Mouse (Mus musculus) heart, embryonic 11.5 days (tissue): ENCODE results near the gene Slc25a34. TPM values are rescaled to one million over a fixed set of nuclear protein-coding genes. Genes with fewer than 3 reads are reported as not detected.

Experiments used
- ATAC-seq: fragments of 200-750 bp; cut with Nextera tagmentation; replicated peaks from 2 replicates; pipeline ENCODE4 v1.8.0; 2017; ENCODE audit warnings: moderate library complexity; ENCODE audit not compliant: insufficient number of reproducible peaks, low FRiP score, low TSS enrichment
- H3K27ac ChIP-seq: fragments of 300-500 bp; sonication (generic); 2 replicates; pipeline ENCODE4 v1.5.1; 2014; ENCODE audit warnings: mild to moderate bottlenecking, low read depth, low read length
- H3K27me3 ChIP-seq: fragments of 300-500 bp; sonication (generic); 2 replicates; pipeline ENCODE4 v1.6.1; 2014; ENCODE audit warnings: mild to moderate bottlenecking, low read length, mixed read lengths; ENCODE audit not compliant: control insufficient read depth, insufficient read depth
- H3K36me3 ChIP-seq: fragments of 300-500 bp; sonication (generic); 2 replicates; pipeline ENCODE4 v1.6.1; 2014; ENCODE audit warnings: mild to moderate bottlenecking, low read length, moderate library complexity, mixed read lengths; ENCODE audit not compliant: control insufficient read depth, insufficient read depth
- H3K4me1 ChIP-seq: fragments of 300-500 bp; sonication (generic); 2 replicates; pipeline ENCODE4 v1.6.1; 2014; ENCODE audit warnings: low read length; ENCODE audit not compliant: control insufficient read depth, insufficient read depth
- H3K4me2 ChIP-seq: fragments of 300-500 bp; sonication (generic); 2 replicates; pipeline ENCODE4 v1.6.1; 2014; ENCODE audit warnings: mild to moderate bottlenecking, moderate library complexity
- H3K4me3 ChIP-seq: fragments of 300-500 bp; sonication (generic); 2 replicates; pipeline ENCODE4 v1.5.1; 2014; ENCODE audit warnings: low read depth, low read length
- H3K9ac ChIP-seq: fragments of 300-500 bp; sonication (generic); 2 replicates; pipeline ENCODE4 v1.6.1; 2014; ENCODE audit warnings: mild to moderate bottlenecking, low read depth, low read length, moderate library complexity
- H3K9me3 ChIP-seq: fragments of 300-500 bp; sonication (generic); replicated peaks from 2 replicates; pipeline ENCODE4 v1.6.1; 2016; ENCODE audit warnings: low read length; ENCODE audit not compliant: control insufficient read depth
- WGBS: fragments of 180-500 bp; shearing (Covaris S2); extraction: QIAGEN DNeasy Blood & Tissue Kit; methylation state at CpG from one replicate; pipeline ENCODE4 v1.1.7; 2014; ENCODE audit not compliant: insufficient replicate concordance; 5-methylcytosine and 5-hydroxymethylcytosine counted together
- polyA plus RNA-seq: library from polyadenylated mRNA; unstranded; fragments of >200 nt; fragmentation: Nextera tagmentation; extraction: Ambion mirVana; gene quantifications from 2 replicates; pipeline ENCODE4 v1.2.1, GENCODE M21; 2014

Slc25a34 gene
- polyA plus RNA-seq, 1 experiment from 2014 or later: not detected

DNA sequence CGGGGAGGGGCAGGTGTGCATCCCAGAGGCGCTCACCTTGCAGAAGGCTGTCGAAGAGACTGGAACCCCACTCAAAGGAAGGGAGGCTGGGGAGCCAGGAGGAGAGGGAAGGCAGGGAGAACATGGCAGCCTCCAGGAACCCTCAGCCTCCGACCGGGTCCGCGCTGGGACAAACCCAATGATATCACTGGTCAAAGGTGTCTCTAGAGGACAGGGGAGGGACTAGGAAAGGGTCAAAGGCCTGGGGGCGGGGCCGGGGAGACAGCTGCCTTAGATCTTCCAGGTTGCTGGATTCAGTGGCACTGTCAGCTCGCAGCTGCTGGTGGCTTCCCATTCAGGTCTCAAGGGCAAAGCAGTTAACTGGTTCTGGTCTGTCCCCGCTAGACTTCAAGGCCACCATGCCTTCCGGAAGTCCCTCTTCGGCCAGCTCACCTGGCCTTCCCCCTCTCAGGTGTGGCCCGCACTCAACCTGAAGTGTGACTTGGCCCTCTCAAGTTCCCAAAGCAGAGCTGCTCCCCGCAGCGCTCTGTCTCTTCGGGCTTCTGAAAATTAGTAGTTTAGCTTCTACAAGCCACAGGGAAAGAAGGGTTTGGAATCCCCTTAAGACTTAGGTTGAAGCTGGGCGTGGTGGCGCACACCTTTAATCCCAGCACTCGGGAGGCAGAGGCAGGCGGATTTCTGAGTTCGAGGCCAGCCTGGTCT, 5.6 kb downstream of the Slc25a34 start:
- H3K27ac ChIP-seq: no peak overlapping the region
- 10% methylated on average over 22 of the region's 22 CpGs for WGBS
- H3K4me1 ChIP-seq: peaks cover 8% of the 10 kb centered on the region
- no peaks in the 10 kb centered on the region for H3K36me3 ChIP-seq
- ATAC-seq: no peak
- H3K9ac ChIP-seq: peak overlapping the region; percentile 62
- peaks cover 2% of the 10 kb centered on the region; the same call in 1 of the 2 replicates for H3K27me3 ChIP-seq
- H3K9me3 ChIP-seq: no peaks in the 10 kb centered on the region
- H3K4me3 ChIP-seq: peak overlapping the region; percentile 32
- H3K4me2 ChIP-seq: peak overlapping the region; percentile 82

GRCm38 (mm10) chr4:141617299-141617698, 6.3 kb downstream of the Slc25a34 start:
- Histone ChIP-seq H3K4me3 (peak overlapping the region; percentile 32), H3K4me1 (peaks cover 8% of the 10 kb centered on the region), H3K9me3 (no peaks in the 10 kb centered on the region), H3K27me3 (peaks cover 2% of the 10 kb centered on the region; the same call in 1 of the 2 replicates), H3K4me2 (peak overlapping the region; percentile 82), H3K27ac (no peak overlapping the region), H3K36me3 (no peaks in the 10 kb centered on the region), H3K9ac (peak overlapping the region; percentile 62)
- 3% methylated on average over 20 of the region's 20 CpGs for WGBS
- no peak for ATAC-seq

- no peak for ATAC-seq
- H3K27me3 ChIP-seq: peaks cover 2% of the 10 kb centered on the region; the same call in 1 of the 2 replicates
- 70% methylated on average over 6 of the region's 6 CpGs for WGBS
- H3K27ac ChIP-seq: no peak overlapping the region
- no peak overlapping the region for H3K9ac ChIP-seq
- H3K36me3 ChIP-seq: no peaks in the 10 kb centered on the region
- H3K4me2 ChIP-seq: no peak overlapping the region
- peaks cover 8% of the 10 kb centered on the region for H3K4me1 ChIP-seq
- no peaks in the 10 kb centered on the region for H3K9me3 ChIP-seq
- H3K4me3 ChIP-seq: no peak overlapping the region
Observed at GRCm38 (mm10) chr4:141616811-141617210, 6.8 kb downstream of the Slc25a34 start.

GRCm38 (mm10) chr4:141614946-141615345, 8.7 kb downstream of the Slc25a34 start:
- peaks cover 2% of the 10 kb centered on the region; the same call in 1 of the 2 replicates for H3K27me3 ChIP-seq
- H3K4me1 ChIP-seq: peaks cover 8% of the 10 kb centered on the region
- no peak overlapping the region for H3K4me3 ChIP-seq
- H3K27ac ChIP-seq: no peak overlapping the region
- H3K9ac ChIP-seq: no peak overlapping the region
- no peak for ATAC-seq
- H3K9me3 ChIP-seq: no peaks in the 10 kb centered on the region
- H3K36me3 ChIP-seq: no peaks in the 10 kb centered on the region
- H3K4me2 ChIP-seq: no peak overlapping the region
- 78% methylated on average over 14 of the region's 14 CpGs for WGBS

GRCm38 (mm10) chr4:141609538-141609937, 14.1 kb downstream of the Slc25a34 start:
- Histone ChIP-seq H3K27me3 (no peaks in the 10 kb centered on the region), H3K4me1 (0 out of 2 replicates have a peak, but pooled peaks cover 1% of the 10 kb centered on the region), H3K27ac (no peak overlapping the region), H3K9ac (no peak overlapping the region), H3K4me3 (no peak overlapping the region), H3K36me3 (no peaks in the 10 kb centered on the region), H3K4me2 (no peak overlapping the region), H3K9me3 (no peaks in the 10 kb centered on the region)
- ATAC-seq: peak; percentile 52; the same call in 1 of the 2 replicates
- WGBS: 62% methylated on average over 6 of the region's 6 CpGs

GRCm38 (mm10) chr4:141605861-141606260, 17.8 kb downstream of the Slc25a34 start, which contains the start of gene Fblim1:
Gene Fblim1, minus strand, starts transcription at chr4:141606096.
- Histone ChIP-seq H3K4me1 (peaks cover 19% of the 10 kb centered on the region), H3K9me3 (no peaks in the 10 kb centered on the region), H3K27me3 (no peaks in the 10 kb centered on the region), H3K9ac (no peak within 1 kb of the TSS), H3K4me3 (no peak within 1 kb of the TSS), H3K4me2 (no peak within 1 kb of the TSS), H3K36me3 (no peaks in the 10 kb centered on the region), H3K27ac (no peak within 1 kb of the TSS)
- no peak for ATAC-seq
- WGBS: 65% methylated on average over 11 of the region's 11 CpGs

DNA sequence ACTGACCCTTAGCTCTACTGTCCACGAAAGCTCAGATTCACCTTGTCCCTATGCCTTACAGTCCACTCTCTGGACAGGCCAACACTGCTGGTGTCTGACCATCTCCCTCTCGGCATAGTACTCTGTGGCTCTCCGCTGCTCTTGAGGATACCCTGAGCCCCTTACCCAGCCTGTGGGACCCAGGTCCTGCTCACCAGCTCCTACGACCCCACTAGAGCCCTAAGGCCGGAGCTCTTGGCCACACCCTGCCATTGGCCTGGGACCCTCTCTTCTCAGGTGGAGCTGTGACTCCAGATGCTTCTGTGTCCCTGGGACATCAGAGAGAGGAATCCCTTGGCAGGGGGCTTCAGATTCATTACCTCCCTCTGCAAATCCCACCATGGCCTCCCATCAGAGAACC, 18.2 kb downstream of the Slc25a34 start:
- no peak for ATAC-seq
- Histone ChIP-seq H3K27me3 (no peaks in the 10 kb centered on the region), H3K36me3 (no peaks in the 10 kb centered on the region), H3K9me3 (no peaks in the 10 kb centered on the region), H3K4me3 (no peak overlapping the region), H3K4me2 (no peak overlapping the region), H3K9ac (no peak overlapping the region), H3K27ac (no peak overlapping the region), H3K4me1 (peaks cover 20% of the 10 kb centered on the region)
- 83% methylated on average over 5 of the region's 5 CpGs for WGBS

DNA sequence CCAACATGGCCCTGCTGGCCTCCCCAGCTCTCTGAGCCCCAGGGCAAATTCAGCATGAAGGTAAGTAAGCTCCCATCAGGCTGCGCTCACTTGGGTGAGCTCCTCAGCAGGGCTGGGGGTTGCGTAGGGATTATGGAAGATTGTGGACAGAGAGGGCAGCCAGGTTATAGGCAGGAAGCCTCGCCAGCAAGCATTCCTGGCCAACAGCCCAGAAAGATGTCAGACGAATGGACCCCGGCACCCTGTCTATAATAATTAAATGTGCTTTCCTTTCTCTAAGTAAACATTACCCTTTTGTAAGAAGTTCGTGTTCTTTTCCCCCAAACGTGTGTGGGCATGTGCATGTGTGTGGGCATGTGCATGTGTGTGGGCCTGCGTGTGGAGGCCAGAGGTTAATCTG, 19.1 kb downstream of the Slc25a34 start:
- H3K4me3 ChIP-seq: no peak overlapping the region
- no peak overlapping the region for H3K27ac ChIP-seq
- H3K4me1 ChIP-seq: peaks cover 27% of the 10 kb centered on the region
- WGBS: 57% methylated on average over 8 of the region's 8 CpGs
- no peaks in the 10 kb centered on the region for H3K9me3 ChIP-seq
- no peaks in the 10 kb centered on the region for H3K27me3 ChIP-seq
- no peak for ATAC-seq
- no peaks in the 10 kb centered on the region for H3K36me3 ChIP-seq
- no peak overlapping the region for H3K9ac ChIP-seq
- no peak overlapping the region for H3K4me2 ChIP-seq

DNA sequence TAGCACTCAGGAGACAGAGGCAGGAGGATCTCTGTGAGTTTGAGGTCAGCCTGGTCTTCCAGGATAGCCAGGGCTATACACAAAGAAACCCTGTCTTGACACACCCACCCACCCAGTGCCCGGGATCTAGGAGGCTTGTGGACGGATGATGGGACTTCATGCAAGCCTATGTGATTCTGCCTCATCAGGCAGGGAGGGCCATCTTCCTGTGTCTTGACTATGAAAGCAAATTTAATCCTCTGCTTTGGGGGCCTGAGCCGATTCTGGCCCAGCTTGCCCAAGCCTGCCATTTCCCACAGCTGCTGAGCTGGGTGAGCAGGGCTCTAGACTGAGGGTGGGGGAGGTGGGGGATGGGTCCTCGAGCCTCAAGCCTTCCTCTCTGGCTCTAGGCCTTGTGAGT, 19.7 kb downstream of the Slc25a34 start:
- no peaks in the 10 kb centered on the region for H3K27me3 ChIP-seq
- peaks cover 27% of the 10 kb centered on the region for H3K4me1 ChIP-seq
- H3K4me2 ChIP-seq: no peak overlapping the region
- no peak overlapping the region for H3K4me3 ChIP-seq
- no peak overlapping the region for H3K9ac ChIP-seq
- no peaks in the 10 kb centered on the region for H3K36me3 ChIP-seq
- 73% methylated on average over 4 of the region's 4 CpGs for WGBS
- no peak for ATAC-seq
- H3K9me3 ChIP-seq: no peaks in the 10 kb centered on the region
- H3K27ac ChIP-seq: no peak overlapping the region
